ENCODE assay signal across 12 mouse cellular contexts in the genomic region with DNA sequence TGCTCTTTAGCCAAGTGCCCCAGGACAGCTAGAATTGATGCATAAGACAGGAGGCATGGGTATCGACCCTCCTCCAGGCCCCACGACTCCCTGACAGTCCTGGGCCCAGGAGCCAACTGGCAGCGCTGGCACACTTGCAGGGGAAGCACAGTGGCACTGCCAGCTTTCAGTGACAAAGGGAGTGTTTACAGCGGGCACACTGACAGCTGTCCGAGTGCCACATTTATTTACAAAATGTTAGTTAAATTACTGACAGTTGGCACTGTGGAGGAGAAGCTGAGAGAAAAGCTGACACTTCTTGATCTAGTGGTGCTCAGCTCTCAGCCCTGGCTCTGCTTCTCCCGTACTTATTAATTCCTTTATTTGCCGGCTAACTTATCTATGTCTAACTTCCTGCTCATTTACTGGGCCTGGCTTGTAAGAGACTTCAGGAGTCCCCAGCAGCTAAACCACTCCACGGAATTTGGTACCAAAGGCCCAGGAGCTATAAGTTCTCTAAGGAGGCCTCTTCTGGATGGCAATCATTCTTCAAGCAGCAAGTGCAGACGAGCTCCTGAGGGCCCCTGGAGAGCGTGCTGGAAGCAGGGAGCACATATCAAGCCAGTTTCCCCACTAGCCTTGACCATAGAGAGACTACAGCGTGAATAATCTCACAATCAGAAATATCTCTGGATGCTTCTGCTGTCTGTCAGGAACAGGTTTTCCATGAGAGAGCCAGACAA.
DNase-seq lines count a peak whose midpoint lies in the region; ATAC-seq lines count a peak whose summit lies in the region.
"Had no signal": no experiment of that assay in that cellular context is flagged by ENCODE, and none has a peak within 500 bp of the region (broad histone marks: within the 10 kb centered on the region; RNA-seq: fewer than 3 reads in every experiment).

No protein-coding gene starts in this region.

- H3K9me3 ChIP-seq in lung, embryonic 16.5 days (ENCODE audit: control insufficient read depth, low read length), result no peaks in the 10 kb centered on the region
- no peaks in the 10 kb centered on the region for H3K9me3 ChIP-seq in embryonic facial prominence, embryonic 10.5 days
- H3K9me3 ChIP-seq: embryonic facial prominence, embryonic 13.5 days had no signal

- H3K4me1 ChIP-seq in lung, embryonic 16.5 days (replicated peaks; ENCODE audit: control insufficient read depth, insufficient read depth, low read length), result peaks cover 21% of the 10 kb centered on the region
- no peaks in the 10 kb centered on the region; the same call in 1 of the 2 replicates for H3K4me1 ChIP-seq in embryonic facial prominence, embryonic 10.5 days
- H3K4me1 ChIP-seq: embryonic facial prominence, embryonic 13.5 days had no signal

- no peaks in the 10 kb centered on the region for H3K27me3 ChIP-seq in lung, embryonic 16.5 days (ENCODE audit: control insufficient read depth, insufficient read depth, low read depth, low read length)
- H3K27me3 ChIP-seq in embryonic facial prominence, embryonic 10.5 days (replicated peaks; ENCODE audit: low read depth, poor library complexity, severe bottlenecking), result no peaks in the 10 kb centered on the region
- H3K27me3 ChIP-seq: embryonic facial prominence, embryonic 13.5 days; Patski had no signal

- DNase-seq in heart, adult 11 months, result peak; percentile 87
- DNase-seq in heart, adult 9 months (ENCODE audit: low spot score in 2 of 2), result no peak
- DNase-seq in lung, adult 18-20 months, result no peak
- peak; percentile 93 for DNase-seq in cerebellum, adult 9-11 months
- DNase-seq in layer of hippocampus, adult 9-11 months, result peak; percentile 48
- no peak for DNase-seq in embryonic facial prominence, embryonic 10.5 days (ENCODE audit: low spot score)
- no peak for DNase-seq in retina, postnatal 1 day
- DNase-seq: gastrocnemius, postnatal 10 days; kidney, adult 2 months had no signal

- H3K27ac ChIP-seq in lung, embryonic 16.5 days (ENCODE audit: low read length), result peak overlapping the region; percentile 22; the same call in 1 of the 2 replicates
- H3K27ac ChIP-seq in embryonic facial prominence, embryonic 10.5 days (replicated peaks), result no peak overlapping the region
- H3K27ac ChIP-seq: embryonic facial prominence, embryonic 13.5 days had no signal

- H3K36me3 ChIP-seq in lung, embryonic 16.5 days (ENCODE audit: control insufficient read depth, insufficient read depth, low read length), result no peaks in the 10 kb centered on the region
- no peaks in the 10 kb centered on the region for H3K36me3 ChIP-seq in embryonic facial prominence, embryonic 10.5 days (replicated peaks)
- H3K36me3 ChIP-seq: embryonic facial prominence, embryonic 13.5 days had no signal

- H3K4me2 ChIP-seq in lung, embryonic 16.5 days (ENCODE audit: low read depth, low read length), result no peak overlapping the region
- H3K4me2 ChIP-seq: embryonic facial prominence, embryonic 13.5 days had no signal

- H3K4me3 ChIP-seq in lung, embryonic 16.5 days (ENCODE audit: low read length), result no peak overlapping the region
- H3K4me3 ChIP-seq in embryonic facial prominence, embryonic 10.5 days, result no peak overlapping the region
- H3K4me3 ChIP-seq: embryonic facial prominence, embryonic 13.5 days had no signal

- WGBS in lung, embryonic 16.5 days, result 43% methylated on average over 11 of the region's 11 CpGs
- WGBS in embryonic facial prominence, embryonic 10.5 days, result 81% methylated on average over 11 of the region's 11 CpGs

- no peak overlapping the region for H3K9ac ChIP-seq in lung, embryonic 16.5 days (ENCODE audit: low read length)
- H3K9ac ChIP-seq: embryonic facial prominence, embryonic 13.5 days had no signal

- peak; percentile 57 for ATAC-seq in lung, embryonic 16.5 days (ENCODE audit: low read depth)
- ATAC-seq: Patski had no signal

Comparison
In these comparisons a context has a peak if more than half of its experiments do, and no peak if none do; other contexts are left out.
1. DNase-seq: peak in heart, adult 11 months (single experiment), cerebellum, adult 9-11 months (single experiment) and layer of hippocampus, adult 9-11 months (single experiment); none in heart, adult 9 months (0 of 2), lung, adult 18-20 months (0 of 2), embryonic facial prominence, embryonic 10.5 days (single experiment) and retina, postnatal 1 day (single experiment).